Comparison of ENCODE assay signal across 23 mouse cellular contexts in genomic region chr2:52505164-52505563, GRCm38 (mm10).
DNase-seq lines count a peak whose midpoint lies in the region; ATAC-seq and TF ChIP-seq lines count a peak whose summit lies in the region.
"Had no signal": no experiment of that assay in that cellular context is flagged by ENCODE, and none has a peak within 500 bp of the region (broad histone marks: within the 10 kb centered on the region; RNA-seq: fewer than 3 reads in every experiment).

No protein-coding gene starts in this region.

- no peaks in the 10 kb centered on the region for H3K27me3 ChIP-seq in liver, embryonic 16.5 days (ENCODE audit: control insufficient read depth, insufficient read depth, low read depth, low read length)
- peaks cover 12% of the 10 kb centered on the region; the same call in 1 of the 2 replicates for H3K27me3 ChIP-seq in liver, embryonic 12.5 days (replicated peaks)
- H3K27me3 ChIP-seq: forebrain, embryonic 12.5 days; forebrain, embryonic 15.5 days; heart, embryonic 15.5 days; hindbrain, embryonic 15.5 days; Patski had no signal

- no peak overlapping the region for H3K4me2 ChIP-seq in liver, embryonic 16.5 days (ENCODE audit: low read depth, low read length)
- no peak overlapping the region for H3K4me2 ChIP-seq in liver, embryonic 12.5 days
- H3K4me2 ChIP-seq: embryonic facial prominence, embryonic 13.5 days; forebrain, embryonic 12.5 days; forebrain, embryonic 15.5 days; heart, embryonic 12.5 days; heart, embryonic 15.5 days; hindbrain, embryonic 15.5 days had no signal

- no peaks in the 10 kb centered on the region for H3K9me3 ChIP-seq in liver, embryonic 16.5 days (replicated peaks; ENCODE audit: control insufficient read depth, low read length)
- no peaks in the 10 kb centered on the region for H3K9me3 ChIP-seq in liver, embryonic 12.5 days (replicated peaks)
- H3K9me3 ChIP-seq: embryonic facial prominence, embryonic 10.5 days; embryonic facial prominence, embryonic 13.5 days; forebrain, embryonic 12.5 days; forebrain, embryonic 15.5 days; heart, embryonic 15.5 days; hindbrain, embryonic 10.5 days; hindbrain, embryonic 15.5 days had no signal

- no peaks in the 10 kb centered on the region for H3K4me1 ChIP-seq in liver, embryonic 16.5 days (ENCODE audit: control insufficient read depth, low read depth, low read length)
- no peaks in the 10 kb centered on the region for H3K4me1 ChIP-seq in liver, embryonic 12.5 days
- H3K4me1 ChIP-seq: embryonic facial prominence, embryonic 10.5 days; embryonic facial prominence, embryonic 13.5 days; forebrain, embryonic 12.5 days; forebrain, embryonic 15.5 days; heart, embryonic 12.5 days; heart, embryonic 15.5 days had no signal

- peak; percentile 53; the same call in 1 of the 2 replicates for ATAC-seq in liver, embryonic 16.5 days (ENCODE audit: low read depth)
- no peak for ATAC-seq in liver, embryonic 12.5 days
- ATAC-seq: forebrain, embryonic 15.5 days; Patski had no signal

- TF ChIP-seq CTCF in layer of hippocampus, adult 2 months (conservative IDR thresholded peaks at IDR 0.05), result no peak

- H3K4me3 ChIP-seq in layer of hippocampus, adult 2 months, result no peak overlapping the region
- H3K4me3 ChIP-seq in liver, embryonic 16.5 days (ENCODE audit: low read depth, low read length), result no peak overlapping the region
- H3K4me3 ChIP-seq in liver, embryonic 12.5 days, result no peak overlapping the region
- H3K4me3 ChIP-seq: embryonic facial prominence, embryonic 10.5 days; embryonic facial prominence, embryonic 13.5 days; erythroblast, embryonic 14.5 days; forebrain, embryonic 12.5 days; forebrain, embryonic 15.5 days; heart, embryonic 12.5 days; heart, embryonic 15.5 days; hindbrain, embryonic 10.5 days; hindbrain, embryonic 15.5 days had no signal

- DNase-seq in adrenal gland, postnatal 14 days, result peak; percentile 19
- no peak for DNase-seq in adrenal gland, adult (ENCODE audit: inconsistent age in 2 of 2, low spot score in 1 of 2)
- no peak for DNase-seq in layer of hippocampus, adult 2 months (ENCODE audit: low spot score in 2 of 2)
- no peak for DNase-seq in layer of hippocampus, postnatal 36 days
- DNase-seq in Muller cell, postnatal 12 days (ENCODE audit: inconsistent ontology term), result peak; percentile 14
- no peak for DNase-seq in ovary, adult 18-20 months (ENCODE audit: low spot score)
- DNase-seq: adrenal gland, postnatal 25 days; cerebellum, adult 8-10 months; embryo, embryonic 11 days; gastrocnemius, postnatal 25 days; heart, postnatal 36 days had no signal

- peak overlapping the region; percentile 73 for H3K27ac ChIP-seq in layer of hippocampus, adult 2 months
- no peak overlapping the region for H3K27ac ChIP-seq in liver, embryonic 16.5 days (ENCODE audit: low read length)
- no peak overlapping the region for H3K27ac ChIP-seq in liver, embryonic 12.5 days
- H3K27ac ChIP-seq: embryonic facial prominence, embryonic 10.5 days; embryonic facial prominence, embryonic 13.5 days; forebrain, embryonic 12.5 days; forebrain, embryonic 15.5 days; heart, embryonic 15.5 days; hindbrain, embryonic 10.5 days; hindbrain, embryonic 15.5 days had no signal

- WGBS in liver, embryonic 16.5 days (ENCODE audit: insufficient replicate concordance), result 69% methylated on average over 2 of the region's 2 CpGs
- 73% methylated on average over 2 of the region's 2 CpGs for WGBS in liver, embryonic 12.5 days (ENCODE audit: insufficient replicate concordance)

- no peaks in the 10 kb centered on the region for H3K36me3 ChIP-seq in liver, embryonic 16.5 days (ENCODE audit: control insufficient read depth, insufficient read depth)
- no peaks in the 10 kb centered on the region for H3K36me3 ChIP-seq in liver, embryonic 12.5 days
- H3K36me3 ChIP-seq: embryonic facial prominence, embryonic 10.5 days; embryonic facial prominence, embryonic 13.5 days; forebrain, embryonic 12.5 days; forebrain, embryonic 15.5 days; heart, embryonic 12.5 days; heart, embryonic 15.5 days; hindbrain, embryonic 10.5 days; hindbrain, embryonic 15.5 days had no signal

- no peak overlapping the region for H3K9ac ChIP-seq in liver, embryonic 16.5 days (ENCODE audit: low read depth, low read length)
- no peak overlapping the region for H3K9ac ChIP-seq in liver, embryonic 12.5 days
- H3K9ac ChIP-seq: embryonic facial prominence, embryonic 13.5 days; forebrain, embryonic 12.5 days; forebrain, embryonic 15.5 days; heart, embryonic 12.5 days; heart, embryonic 15.5 days; hindbrain, embryonic 15.5 days had no signal

Comparison
In these comparisons a context has a peak if more than half of its experiments do, and no peak if none do; other contexts are left out.
1. DNase-seq: peak in adrenal gland, postnatal 14 days (single experiment) and Muller cell, postnatal 12 days (single experiment); none in adrenal gland, adult (0 of 2), layer of hippocampus, adult 2 months (0 of 2), layer of hippocampus, postnatal 36 days (0 of 2) and ovary, adult 18-20 months (single experiment).